Mouse (Mus musculus): Measurements from ENCODE around the gene Gadl1.

DNA sequence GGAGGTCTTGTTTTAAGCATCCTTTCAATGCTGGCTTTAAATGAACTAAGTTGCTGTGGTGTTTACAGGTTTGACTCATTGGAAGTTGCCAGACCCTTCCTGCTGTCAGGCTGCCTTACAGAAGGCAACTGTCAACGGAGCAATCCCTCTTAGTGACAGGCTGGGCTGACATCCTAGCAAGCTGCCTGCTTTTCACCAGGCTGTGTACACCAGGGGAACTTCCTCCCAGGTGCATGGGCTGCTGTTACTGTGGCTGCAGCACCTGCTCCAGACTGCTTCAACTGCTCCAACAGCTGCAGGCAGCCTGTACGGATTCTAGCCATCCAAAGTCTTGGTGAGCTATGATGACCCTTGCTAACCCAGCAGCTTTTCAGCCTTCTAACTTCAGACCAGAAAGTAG lies 167.7 kb downstream of the Gadl1 start:
- TF ChIP-seq CTCF (IDR thresholded peaks at IDR 0.05; ENCODE audit: low read depth, low read length): no peak
- TF ChIP-seq POLR2A (IDR thresholded peaks at IDR 0.05; ENCODE audit: insufficient read depth, low read length): no peak
- TF ChIP-seq EP300 (IDR thresholded peaks at IDR 0.05; ENCODE audit: insufficient read depth, low read depth, low read length): no peak
